Mouse (Mus musculus): ENCODE data around the gene Tuba3b.

GRCm38 (mm10) chr6:145593991-145594390 lies 21.6 kb upstream of the Tuba3b start:
- TF ChIP-seq USF1 (IDR thresholded peaks at IDR 0.05; ENCODE audit: low read depth) (no peak), MYOD1 (IDR thresholded peaks at IDR 0.05; ENCODE audit: control insufficient read depth, insufficient read length, low read depth) (no peak), CTCF (IDR thresholded peaks at IDR 0.05; ENCODE audit: control insufficient read depth, insufficient read depth, insufficient read length) (no peak), MAX (IDR thresholded peaks at IDR 0.05) (no peak), MYOG (IDR thresholded peaks at IDR 0.05; ENCODE audit: control insufficient read depth, extremely low read depth, insufficient read length) (no peak)

Measured in C2C12 (cell line).